In genomic region chr2:52948406-52948805, GRCm38 (mm10) we compare ENCODE assay signal across 25 mouse cellular contexts.
DNase-seq lines count a peak whose midpoint lies in the region; ATAC-seq and TF ChIP-seq lines count a peak whose summit lies in the region.
"Had no signal": no experiment of that assay in that cellular context is flagged by ENCODE, and none has a peak within 500 bp of the region (broad histone marks: within the 10 kb centered on the region; RNA-seq: fewer than 3 reads in every experiment).

No protein-coding gene starts in this region.

- H3K9ac ChIP-seq in intestine, postnatal 0 days (ENCODE audit: low read depth, low read length) = no peak overlapping the region
- H3K9ac ChIP-seq in intestine, embryonic 15.5 days = no peak overlapping the region
- H3K9ac ChIP-seq in midbrain, embryonic 13.5 days (replicated peaks) = no peak overlapping the region
- H3K9ac ChIP-seq: forebrain, embryonic 13.5 days; heart, embryonic 13.5 days; hindbrain, embryonic 14.5 days had no signal

- H3K4me3 ChIP-seq in intestine, postnatal 0 days (ENCODE audit: low read depth, low read length) = no peak overlapping the region
- H3K4me3 ChIP-seq in intestine, embryonic 15.5 days (replicated peaks) = no peak overlapping the region
- no peak overlapping the region for H3K4me3 ChIP-seq in E14TG2a.4 (replicated peaks; ENCODE audit: low read length)
- no peak overlapping the region for H3K4me3 ChIP-seq in midbrain, embryonic 13.5 days (replicated peaks)
- H3K4me3 ChIP-seq: forebrain, embryonic 10.5 days; forebrain, embryonic 13.5 days; heart, embryonic 13.5 days had no signal

- H3K4me2 ChIP-seq in intestine, postnatal 0 days (replicated peaks; ENCODE audit: low read depth) = no peak overlapping the region
- H3K4me2 ChIP-seq in intestine, embryonic 15.5 days (replicated peaks) = no peak overlapping the region
- H3K4me2 ChIP-seq in midbrain, embryonic 13.5 days (replicated peaks) = no peak overlapping the region
- H3K4me2 ChIP-seq: forebrain, embryonic 13.5 days; heart, embryonic 13.5 days; hindbrain, embryonic 14.5 days had no signal

- WGBS in intestine, postnatal 0 days = 93% methylated on average over 3 of the region's 3 CpGs
- 98% methylated on average over 3 of the region's 3 CpGs for WGBS in intestine, embryonic 15.5 days
- WGBS in midbrain, embryonic 13.5 days = 95% methylated on average over 3 of the region's 3 CpGs

- no peak overlapping the region for H3K27ac ChIP-seq in intestine, postnatal 0 days (ENCODE audit: low read depth, low read length)
- H3K27ac ChIP-seq in intestine, embryonic 15.5 days = no peak overlapping the region
- no peak overlapping the region for H3K27ac ChIP-seq in midbrain, embryonic 13.5 days
- H3K27ac ChIP-seq: forebrain, embryonic 10.5 days; forebrain, embryonic 13.5 days; heart, embryonic 13.5 days; hindbrain, embryonic 14.5 days; hindbrain, postnatal 0 days had no signal

- ATAC-seq in intestine, postnatal 0 days = no peak
- ATAC-seq in intestine, embryonic 15.5 days = no peak
- ATAC-seq in midbrain, embryonic 13.5 days = no peak
- ATAC-seq: forebrain, embryonic 13.5 days; forebrain, embryonic 16.5 days; hindbrain, postnatal 0 days; inflammation-experienced regulatory T-cells, adult 6 months had no signal

- no peaks in the 10 kb centered on the region for H3K4me1 ChIP-seq in intestine, postnatal 0 days (replicated peaks; ENCODE audit: control insufficient read depth, insufficient read depth, low read length)
- peaks cover 3% of the 10 kb centered on the region; the same call in 1 of the 2 replicates for H3K4me1 ChIP-seq in intestine, embryonic 15.5 days (replicated peaks)
- H3K4me1 ChIP-seq in E14TG2a.4 (replicated peaks; ENCODE audit: low read depth, low read length) = peaks cover 64% of the 10 kb centered on the region
- peaks cover 42% of the 10 kb centered on the region for H3K4me1 ChIP-seq in midbrain, embryonic 13.5 days (replicated peaks)

- no peaks in the 10 kb centered on the region for H3K36me3 ChIP-seq in intestine, postnatal 0 days (ENCODE audit: control insufficient read depth, insufficient read depth)
- no peaks in the 10 kb centered on the region for H3K36me3 ChIP-seq in intestine, embryonic 15.5 days
- H3K36me3 ChIP-seq in E14TG2a.4 (ENCODE audit: insufficient read depth, low read length) = no peaks in the 10 kb centered on the region
- no peaks in the 10 kb centered on the region for H3K36me3 ChIP-seq in midbrain, embryonic 13.5 days
- H3K36me3 ChIP-seq: heart, embryonic 13.5 days had no signal

- 0 out of 2 replicates have a peak, but pooled peaks have one; percentile 9 for TF ChIP-seq CTCF in intestine, postnatal 0 days (IDR thresholded peaks at IDR 0.05; ENCODE audit: low read depth)
- peak; percentile 41 for TF ChIP-seq CTCF in E14TG2a.4 (conservative IDR thresholded peaks at IDR 0.05; ENCODE audit: low read length)

- no peaks in the 10 kb centered on the region for H3K9me3 ChIP-seq in intestine, postnatal 0 days (ENCODE audit: control insufficient read depth)
- no peaks in the 10 kb centered on the region for H3K9me3 ChIP-seq in intestine, embryonic 15.5 days
- no peaks in the 10 kb centered on the region for H3K9me3 ChIP-seq in E14TG2a.4 (ENCODE audit: low read length)
- no peaks in the 10 kb centered on the region for H3K9me3 ChIP-seq in midbrain, embryonic 13.5 days
- H3K9me3 ChIP-seq: forebrain, embryonic 13.5 days; heart, embryonic 13.5 days had no signal

- no peaks in the 10 kb centered on the region for H3K27me3 ChIP-seq in intestine, postnatal 0 days (replicated peaks; ENCODE audit: control insufficient read depth, insufficient read depth, low read length)
- H3K27me3 ChIP-seq in intestine, embryonic 15.5 days (replicated peaks) = no peaks in the 10 kb centered on the region
- H3K27me3 ChIP-seq in E14TG2a.4 (ENCODE audit: insufficient read depth, low read length) = no peaks in the 10 kb centered on the region
- no peaks in the 10 kb centered on the region for H3K27me3 ChIP-seq in midbrain, embryonic 13.5 days
- H3K27me3 ChIP-seq: forebrain, embryonic 13.5 days; heart, embryonic 13.5 days had no signal

- DNase-seq in 416B (ENCODE audit: low read depth) (peak; percentile 15), R1 (ENCODE audit: low read depth, low spot score) (peak; percentile 66)
- DNase-seq in adrenal gland, adult 8-10 months = no peak
- DNase-seq: adrenal gland, adult 2 months; adrenal gland, postnatal 25 days; cerebellum, adult 11-12 months; cerebellum, adult 8-10 months; cerebellum, postnatal 10 days; cerebellum, postnatal 36 days; gastrocnemius, postnatal 14 days; heart, adult 18-20 months; heart, postnatal 14 days; heart, postnatal 4 days; kidney, adult 11 months had no signal
